Mouse (Mus musculus) T-cell, adult 2 months (primary cell): ENCODE measurements around the gene Urb2.
"Not testable (repeated sequence)": the region's sequence is repeated elsewhere in the genome, so short reads cannot be mapped to it uniquely, and the experiment has no call there.

ENCODE experiments used
- DNase-seq: peaks from one replicate; pipeline ENCODE4 v3.0.0; 2022; ENCODE audit warnings: low spot score

The Urb2 gene

GRCm38 (mm10) chr8:124021237-124022227, at the start of gene Urb2, which contains the start of gene Taf5l:
TSS of gene Urb2 (plus strand) at chr8:124021508.
TSS of gene Taf5l (minus strand) at chr8:124021397.
- peak; percentile 94 for DNase-seq

DNA sequence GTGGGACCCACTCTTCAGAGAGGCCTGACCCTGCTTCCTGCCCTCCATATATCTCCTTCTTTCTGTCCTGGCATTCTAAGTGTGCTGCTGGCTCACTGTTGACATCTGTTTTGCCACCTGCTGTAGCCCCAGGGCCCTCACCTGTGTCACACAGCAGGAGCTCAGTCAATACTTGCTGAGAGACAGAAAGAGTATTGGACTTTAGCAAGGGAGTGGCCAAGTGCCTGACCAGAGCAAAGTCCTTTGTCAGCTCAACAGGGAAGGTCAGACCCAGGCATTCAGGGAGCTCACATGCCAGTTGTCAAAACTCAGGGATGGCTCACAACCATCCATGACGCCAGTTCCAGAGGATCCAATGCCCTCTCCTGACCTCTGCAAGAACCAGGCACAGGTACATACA, 47.8 kb upstream of the Urb2 start:
- no peak for DNase-seq

GRCm38 (mm10) chr8:123977499-123977898, 43.8 kb upstream of the Urb2 start:
- no peak for DNase-seq

GRCm38 (mm10) chr8:123978166-123978838, 43.0 kb upstream of the Urb2 start:
- DNase-seq = no peak

- DNase-seq = no peak
Measured at GRCm38 (mm10) chr8:123978926-123979325, 42.4 kb upstream of the Urb2 start.

DNA sequence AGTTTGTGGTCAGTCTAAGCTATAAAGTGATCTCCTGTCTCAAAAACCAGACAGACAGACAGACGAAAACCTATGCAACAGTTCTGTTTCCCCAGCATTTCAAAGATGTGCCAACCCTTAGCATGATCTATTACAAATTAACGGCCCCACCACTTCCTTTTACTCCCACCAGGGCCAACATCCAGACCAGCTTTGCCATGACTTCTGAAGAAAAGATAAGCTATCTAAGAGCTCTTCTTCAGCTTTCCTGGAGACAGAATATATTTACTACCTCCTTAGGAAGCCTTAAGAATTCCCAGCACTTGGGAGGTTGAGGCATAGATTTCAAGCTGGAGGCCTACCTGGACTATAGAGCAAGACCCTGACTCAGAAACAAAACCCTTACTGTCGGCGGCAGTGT, 41.1 kb upstream of the Urb2 start:
- no peak for DNase-seq

GRCm38 (mm10) chr8:123981674-123982073, 39.6 kb upstream of the Urb2 start:
- no peak for DNase-seq

GRCm38 (mm10) chr8:123982291-123982793, 39.0 kb upstream of the Urb2 start:
- no peak for DNase-seq

DNA sequence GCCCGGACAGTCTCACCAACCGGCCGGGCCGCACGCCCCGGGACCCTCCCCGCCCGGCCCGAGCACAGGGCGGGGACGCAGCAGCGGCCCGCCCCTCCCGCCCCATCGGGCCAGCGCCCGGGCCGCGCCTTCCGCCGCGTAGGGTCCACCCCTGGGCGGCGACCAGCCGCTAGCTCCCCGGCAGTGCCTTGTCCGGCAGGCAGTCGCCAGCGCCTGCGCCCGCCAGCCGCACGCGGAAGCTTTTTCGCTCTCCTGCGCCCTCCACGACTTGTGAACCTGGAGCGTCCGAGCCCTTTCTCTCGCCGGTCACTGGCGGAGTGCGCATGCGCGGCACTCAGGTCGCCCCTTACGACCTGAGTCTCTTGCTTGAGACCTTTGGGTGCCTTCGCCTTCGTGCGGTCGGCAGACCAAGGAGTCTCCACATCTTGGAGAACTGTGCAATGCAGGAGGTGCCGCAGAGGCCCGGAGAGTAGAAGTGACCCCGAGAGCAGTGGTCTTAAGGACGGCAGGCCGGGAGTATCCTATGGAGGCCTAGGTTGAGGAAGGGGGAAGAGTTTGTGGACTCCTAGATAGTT, 38.4 kb upstream of the Urb2 start, which contains the start of gene Abcb10:
Gene Abcb10, minus strand, starts transcription at position 297 of the 575 bp plus-strand sequence.
- DNase-seq = peak; percentile 43

- no peak for DNase-seq
Measured at GRCm38 (mm10) chr8:123988605-123989038, 32.7 kb upstream of the Urb2 start.

GRCm38 (mm10) chr8:123989128-123989527, 32.2 kb upstream of the Urb2 start:
- no peak for DNase-seq

DNA sequence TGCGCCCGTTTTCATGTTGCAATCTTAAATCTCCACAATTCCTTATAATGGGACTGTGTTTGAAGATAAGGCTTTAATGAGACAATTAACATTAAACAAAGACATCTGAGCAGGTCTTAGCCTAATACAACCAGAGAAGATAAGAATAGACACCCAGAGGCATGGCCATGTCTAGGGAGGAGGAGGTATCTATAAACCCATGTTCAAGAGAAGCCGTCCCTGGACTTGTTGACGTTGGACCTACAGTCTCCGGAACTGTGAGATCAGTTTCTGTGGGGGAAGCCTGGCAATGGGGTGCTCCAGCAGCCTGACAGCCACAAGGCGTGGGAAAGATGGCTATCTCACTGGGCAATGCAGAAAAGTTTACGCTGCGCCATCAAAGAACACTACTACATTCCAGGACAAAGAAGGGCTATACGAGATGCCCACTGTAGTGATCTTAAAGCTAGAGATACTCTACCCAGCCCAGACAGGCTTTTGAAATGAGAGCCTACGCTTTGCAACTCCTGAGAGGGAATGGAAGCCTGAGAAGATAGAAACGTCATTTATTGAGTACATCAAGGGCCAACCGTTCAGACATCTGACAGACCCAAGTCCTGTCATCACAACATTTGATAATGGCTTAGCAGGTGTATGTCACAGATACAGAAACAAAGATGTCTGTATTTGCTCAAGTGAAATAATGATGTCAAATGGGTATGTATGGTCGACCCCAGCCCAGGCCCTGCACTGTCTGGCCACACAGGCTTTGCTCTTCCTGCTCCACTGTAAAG, 30.8 kb upstream of the Urb2 start:
- DNase-seq = no peak

- no peak for DNase-seq
Measured at GRCm38 (mm10) chr8:123992587-123992986, 28.7 kb upstream of the Urb2 start.

- DNase-seq = no peak
Measured at GRCm38 (mm10) chr8:123993597-123993996, 27.7 kb upstream of the Urb2 start.

DNA sequence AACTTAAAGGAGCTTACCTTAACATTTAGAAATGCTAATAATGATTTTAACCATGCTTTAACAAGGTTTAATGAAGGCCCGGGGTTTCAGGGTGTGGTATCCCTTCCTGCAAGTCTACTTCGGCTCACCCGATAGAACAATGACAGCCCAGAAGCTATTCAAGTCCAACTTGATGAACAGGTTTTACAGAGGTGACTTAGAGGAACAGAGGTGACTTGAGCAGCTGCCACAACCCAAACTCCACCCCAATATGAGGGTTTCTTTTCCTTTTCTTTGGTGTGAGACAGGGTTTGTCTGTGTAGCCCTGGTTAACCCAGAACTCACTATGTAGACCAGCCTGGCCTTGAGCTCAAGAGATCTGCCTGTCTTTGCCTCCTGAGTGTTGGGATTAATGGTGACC, 27.3 kb upstream of the Urb2 start:
- DNase-seq = no peak

- no peak for DNase-seq
Measured at GRCm38 (mm10) chr8:123999568-123999967, 21.7 kb upstream of the Urb2 start.

- DNase-seq = no peak
Measured at GRCm38 (mm10) chr8:124002546-124003108, 18.7 kb upstream of the Urb2 start.

DNA sequence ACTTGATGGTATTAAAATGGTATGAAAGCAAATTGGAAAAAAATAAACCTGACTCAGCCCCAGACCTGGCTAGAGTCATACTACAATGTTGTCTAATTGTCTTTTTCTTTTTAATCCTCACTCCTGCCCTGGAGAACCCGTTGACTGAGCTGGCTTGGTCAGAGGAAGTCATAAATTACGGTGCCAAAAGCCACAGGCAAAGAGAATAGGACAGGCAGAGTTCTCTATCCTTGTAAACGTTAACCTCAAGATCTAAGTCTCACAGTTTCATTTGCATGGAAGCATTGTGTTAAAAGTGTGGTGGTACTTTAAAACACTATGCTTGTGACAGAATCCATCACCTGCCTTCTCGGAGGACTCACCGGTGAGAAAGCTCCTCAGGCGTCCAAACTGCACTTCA, 13.5 kb upstream of the Urb2 start:
- no peak for DNase-seq

DNA sequence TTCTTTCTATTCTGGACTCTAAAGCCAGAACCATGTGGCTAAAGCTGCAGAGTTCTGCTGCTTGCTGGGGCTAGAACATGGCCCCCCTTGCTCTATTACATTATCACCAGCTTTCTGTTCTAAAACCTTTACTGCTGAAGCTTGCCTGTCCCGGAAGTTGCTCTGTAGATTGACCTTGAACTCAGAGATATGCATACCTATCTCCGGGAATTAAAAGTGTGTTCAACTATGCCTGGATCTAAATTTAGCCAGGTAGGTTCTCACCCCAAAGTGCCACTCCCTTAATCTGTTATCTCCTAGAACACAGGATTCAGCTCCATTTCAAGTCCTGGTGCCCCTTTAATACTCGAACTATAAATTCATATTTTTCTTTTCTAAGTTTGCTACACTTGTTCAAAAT, 9.7 kb upstream of the Urb2 start:
- no peak for DNase-seq

GRCm38 (mm10) chr8:124011989-124012586, 9.2 kb upstream of the Urb2 start:
- no peak for DNase-seq

- not testable (repeated sequence) for DNase-seq
Measured at GRCm38 (mm10) chr8:124014299-124014698, 7.0 kb upstream of the Urb2 start.
